Mouse (Mus musculus) Patski (cell line): ENCODE results near the gene Neo1. TPM values are rescaled to one million over a fixed set of nuclear protein-coding genes. Genes with fewer than 3 reads are reported as not detected.

Experiments
- ATAC-seq: fragments of 100-300 bp; one replicate; pipeline ENCODE4 v1.8.0; 2021
- CTCF ChIA-PET: fragments of 350-600 bp; sonication (Branson Sonifier 250); formaldehyde crosslinking; loops from one replicate; lab custom pipeline; 2022; ENCODE audit warnings: inconsistent platforms; lab: Charles Lee
- POLR2A ChIA-PET: fragments of 350-600 bp; sonication (Branson Sonifier 250); formaldehyde crosslinking; loops from one replicate; lab custom pipeline; 2022; ENCODE audit warnings: antibody characterized with exemption, inconsistent platforms; lab: Charles Lee
- DNase-seq: peaks from one replicate; pipeline ENCODE4 v3.0.0-alpha.2; 2011; ENCODE audit warnings: low read depth, low spot score
- H3K27me3 ChIP-seq: fragments of 371-371 bp; one replicate; pipeline ENCODE4 v1.5.1; 2021
- CTCF ChIP-seq: fragments of 100-300 bp; IDR thresholded peaks from one replicate; pipeline ENCODE4 v1.5.1; 2021
- in situ Hi-C: fragments of 300-500 bp; cut with MboI; formaldehyde crosslinking; loops from 3 replicates; pipeline ENCODE4 v1.11.1; 2018; ENCODE audit warnings: low pct_unique_long_range_greater_than_20kb, mixed read lengths
- polyA plus RNA-seq: library from polyadenylated mRNA; unstranded; gene quantifications from one replicate; pipeline ENCODE4 v1.2.3, GENCODE M21; 2021

Neo1 gene
- polyA plus RNA-seq, 1 experiment from 2014 or later = 49.0 TPM

DNA sequence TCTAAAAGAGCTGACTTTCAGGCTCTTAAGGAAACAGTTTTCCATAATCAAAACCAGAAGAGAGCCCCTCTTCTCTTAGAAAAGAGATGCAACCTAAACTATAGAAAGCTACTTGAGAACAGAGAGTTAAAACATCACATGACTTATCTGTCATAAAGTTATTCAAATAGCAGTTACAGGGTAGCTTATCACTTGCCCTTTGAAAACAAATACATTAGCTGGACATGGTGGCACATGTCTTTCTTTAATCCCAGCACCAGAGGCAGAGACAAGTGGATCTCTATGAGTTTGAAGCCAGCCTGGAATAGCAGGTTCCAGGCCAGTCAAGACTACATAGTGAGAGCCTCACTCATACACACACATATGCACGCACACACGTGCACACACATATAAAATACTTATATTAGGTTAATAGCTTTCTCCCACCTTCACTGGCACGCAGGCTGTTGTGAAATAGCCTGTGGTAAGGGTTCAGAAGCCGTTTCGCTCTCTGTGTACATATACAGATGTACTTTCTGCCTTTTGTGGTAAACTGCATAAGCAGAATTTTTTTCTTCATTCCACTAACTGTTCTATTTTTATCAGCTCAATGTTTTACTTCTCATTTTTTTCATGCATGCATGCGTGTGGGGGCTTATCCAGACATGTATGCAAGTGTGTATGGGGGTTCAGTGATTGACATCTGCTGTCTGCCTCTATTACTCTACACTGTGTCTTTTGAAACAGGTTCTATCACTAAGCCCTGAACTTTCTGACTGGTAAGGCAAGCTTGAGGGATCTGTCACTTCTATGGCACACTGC is 144.2 kb downstream of the Neo1 start:
- in situ Hi-C loops = no loop called here
- no peaks in the 10 kb centered on the region for H3K27me3 ChIP-seq
- DNase-seq (no peak), ATAC-seq (no peak)
- TF ChIP-seq CTCF = no peak
- CTCF ChIA-PET = interaction anchor here (0.7 to 0.8 kb wide), 2 partner anchors 10 to 17 kb away, joined by 3 to 4 read pairs; no protein-coding TSS in a partner anchor
- POLR2A ChIA-PET = no interaction called here

DNA sequence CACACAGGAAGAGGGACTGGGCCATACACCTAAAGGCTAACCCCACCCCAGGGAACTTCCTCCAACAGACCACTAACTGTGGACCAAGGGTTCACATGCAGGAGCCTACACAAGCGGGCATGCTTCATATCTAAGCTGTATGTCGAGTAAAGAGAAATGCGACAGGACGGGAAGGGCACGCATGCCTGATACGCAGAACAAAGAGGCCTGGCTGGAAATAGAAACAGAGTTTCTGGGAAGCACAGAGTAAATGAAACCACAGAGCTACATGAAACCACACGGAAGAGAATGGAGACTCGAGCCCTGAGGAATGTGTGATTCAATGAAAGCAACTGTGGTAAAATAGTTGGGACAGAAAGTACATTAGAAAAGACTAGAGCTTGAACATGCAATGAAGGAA is 145.3 kb downstream of the Neo1 start:
- in situ Hi-C loops = no loop called here
- ChIA-PET CTCF (no interaction called here), POLR2A (no interaction called here)
- TF ChIP-seq CTCF = no peak
- DNase-seq = no peak
- ATAC-seq = no peak
- no peaks in the 10 kb centered on the region for H3K27me3 ChIP-seq

DNA sequence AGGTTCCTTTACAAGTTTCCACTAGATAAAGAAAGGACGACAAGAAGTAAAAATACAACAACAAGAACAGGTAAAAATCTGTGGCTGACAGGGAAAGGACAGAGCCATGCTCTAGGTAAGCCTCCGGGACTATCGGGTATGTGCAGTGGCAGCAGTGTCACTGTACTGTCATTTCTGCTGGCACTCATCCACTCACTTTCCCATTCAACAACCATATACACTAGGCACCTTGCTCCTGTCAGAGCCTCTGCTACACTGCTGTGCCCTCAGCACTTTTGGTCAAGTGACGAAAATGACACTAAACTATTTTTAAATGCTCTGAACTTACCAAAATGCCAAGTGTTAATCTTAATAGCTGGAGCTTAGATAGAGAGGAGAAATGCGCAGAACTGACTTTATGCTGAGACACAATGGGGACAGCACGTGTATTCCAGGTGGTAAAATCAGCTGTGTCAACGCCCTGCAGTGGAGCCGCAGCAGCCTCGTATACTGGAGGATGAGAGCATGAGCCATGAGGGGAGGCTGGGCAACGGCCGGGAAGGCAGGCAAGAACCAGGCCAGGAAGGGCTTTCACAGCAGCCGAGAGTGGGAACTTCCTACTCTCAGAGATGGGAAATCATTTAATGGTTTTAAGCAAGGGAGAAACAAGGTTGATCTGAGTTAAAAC is 146.3 kb downstream of the Neo1 start:
- in situ Hi-C loops = no loop called here
- ATAC-seq (no peak), DNase-seq (no peak)
- H3K27me3 ChIP-seq = no peaks in the 10 kb centered on the region
- ChIA-PET POLR2A (no interaction called here), CTCF (no interaction called here)
- TF ChIP-seq CTCF = no peak

DNA sequence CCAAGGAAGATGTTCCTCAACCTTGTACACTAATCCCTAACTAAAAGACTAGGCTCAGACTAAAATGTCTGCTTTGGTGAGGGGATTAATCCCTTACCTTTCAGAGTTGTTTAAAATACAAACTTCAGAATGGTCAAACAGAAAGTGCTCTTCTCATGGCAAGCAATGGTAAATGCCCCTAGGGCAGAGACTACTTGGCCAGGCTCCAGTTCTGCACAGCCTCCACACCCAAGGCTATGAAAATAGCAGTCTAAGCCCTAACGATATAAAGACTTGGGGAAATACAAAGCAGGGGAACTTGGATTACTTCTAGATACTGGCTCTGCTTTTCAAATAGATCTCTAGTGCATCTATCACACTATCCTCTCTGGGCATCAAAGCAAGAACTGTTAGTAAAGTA is 153.6 kb downstream of the Neo1 start:
- no peaks in the 10 kb centered on the region for H3K27me3 ChIP-seq
- POLR2A ChIA-PET = no interaction called here
- ATAC-seq (no peak), DNase-seq (no peak)
- no peak for TF ChIP-seq CTCF
- in situ Hi-C loops = no loop called here
- CTCF ChIA-PET = no interaction called here

DNA sequence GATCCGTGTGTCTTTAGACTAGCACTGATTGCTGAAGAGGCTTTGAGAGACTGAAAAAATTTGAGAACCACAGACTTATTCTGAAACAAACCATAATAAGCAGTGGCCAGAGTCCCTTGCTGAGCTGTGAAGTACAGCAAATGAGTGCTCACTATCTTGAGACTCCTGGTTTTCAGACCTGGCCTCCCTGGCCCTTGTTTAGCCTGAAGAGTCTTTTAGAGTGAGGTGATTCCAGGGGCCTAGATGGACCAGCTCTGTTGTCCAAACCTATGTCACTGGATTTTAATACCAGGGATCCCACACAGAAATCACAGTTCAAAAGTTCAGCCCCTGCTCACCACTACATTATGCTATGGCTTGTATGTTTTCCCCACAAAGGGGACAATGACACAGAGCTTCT is 156.4 kb downstream of the Neo1 start:
- no peak for ATAC-seq
- CTCF ChIA-PET = no interaction called here
- DNase-seq = no peak
- in situ Hi-C loops = loop anchor here (10.0 kb wide), 2 partner anchors 305 to 335 kb away; no protein-coding TSS in a partner anchor
- POLR2A ChIA-PET = no interaction called here
- H3K27me3 ChIP-seq = no peaks in the 10 kb centered on the region
- TF ChIP-seq CTCF = no peak

- TF ChIP-seq CTCF = no peak
- ATAC-seq (no peak), DNase-seq (no peak)
- POLR2A ChIA-PET = no interaction called here
- CTCF ChIA-PET = interaction anchor here (1.2 kb wide), 1 partner anchor 298 kb away, joined by 3 read pairs; no protein-coding TSS in a partner anchor
- H3K27me3 ChIP-seq = no peaks in the 10 kb centered on the region
- in situ Hi-C loops = loop anchor here (10.0 kb wide), 2 partner anchors 302 to 332 kb away; no protein-coding TSS in a partner anchor
Observed at GRCm38 (mm10) chr9:58876946-58877625, 159.2 kb downstream of the Neo1 start.

- no peaks in the 10 kb centered on the region for H3K27me3 ChIP-seq
- DNase-seq (no peak), ATAC-seq (no peak)
- ChIA-PET POLR2A (no interaction called here), CTCF (interaction anchor here (1.4 to 1.6 kb wide), 2 partner anchors 16 to 100 kb away, joined by 4 read pairs; no protein-coding TSS in a partner anchor)
- in situ Hi-C loops = loop anchor here (10.0 kb wide), 2 partner anchors 301 to 331 kb away; no protein-coding TSS in a partner anchor
- TF ChIP-seq CTCF = no peak
Observed at GRCm38 (mm10) chr9:58875439-58875838, 160.8 kb downstream of the Neo1 start.

- POLR2A ChIA-PET = no interaction called here
- ATAC-seq (no peak), DNase-seq (no peak)
- in situ Hi-C loops = loop anchor here (5.0 to 25.0 kb wide), 4 partner anchors 167 to 537 kb away; no protein-coding TSS in a partner anchor
- CTCF ChIA-PET = interaction anchor here (0.9 to 2.0 kb wide), 6 partner anchors 17 to 331 kb away, joined by 3 to 5 read pairs (median 4); no protein-coding TSS in a partner anchor
- no peaks in the 10 kb centered on the region for H3K27me3 ChIP-seq
- TF ChIP-seq CTCF = no peak
Observed at GRCm38 (mm10) chr9:58874354-58874753, 161.9 kb downstream of the Neo1 start.

- DNase-seq (no peak), ATAC-seq (no peak)
- no peaks in the 10 kb centered on the region for H3K27me3 ChIP-seq
- TF ChIP-seq CTCF = peak; percentile 83
- CTCF ChIA-PET = interaction anchor here (0.9 to 2.0 kb wide), 9 partner anchors 9 to 331 kb away, joined by 3 to 5 read pairs (median 4); no protein-coding TSS in a partner anchor
- POLR2A ChIA-PET = no interaction called here
- in situ Hi-C loops = loop anchor here (5.0 to 25.0 kb wide), 4 partner anchors 166 to 536 kb away; no protein-coding TSS in a partner anchor
Observed at GRCm38 (mm10) chr9:58873541-58874324, 162.5 kb downstream of the Neo1 start.
